Mouse (Mus musculus): ENCODE data around the gene Vps51. TPM values are rescaled to one million over a fixed set of nuclear protein-coding genes. Genes with fewer than 3 reads are reported as not detected.

Gene Vps51
- total and polyA plus RNA-seq, 2 experiments, result 16.0 to 36.3 TPM

DNA sequence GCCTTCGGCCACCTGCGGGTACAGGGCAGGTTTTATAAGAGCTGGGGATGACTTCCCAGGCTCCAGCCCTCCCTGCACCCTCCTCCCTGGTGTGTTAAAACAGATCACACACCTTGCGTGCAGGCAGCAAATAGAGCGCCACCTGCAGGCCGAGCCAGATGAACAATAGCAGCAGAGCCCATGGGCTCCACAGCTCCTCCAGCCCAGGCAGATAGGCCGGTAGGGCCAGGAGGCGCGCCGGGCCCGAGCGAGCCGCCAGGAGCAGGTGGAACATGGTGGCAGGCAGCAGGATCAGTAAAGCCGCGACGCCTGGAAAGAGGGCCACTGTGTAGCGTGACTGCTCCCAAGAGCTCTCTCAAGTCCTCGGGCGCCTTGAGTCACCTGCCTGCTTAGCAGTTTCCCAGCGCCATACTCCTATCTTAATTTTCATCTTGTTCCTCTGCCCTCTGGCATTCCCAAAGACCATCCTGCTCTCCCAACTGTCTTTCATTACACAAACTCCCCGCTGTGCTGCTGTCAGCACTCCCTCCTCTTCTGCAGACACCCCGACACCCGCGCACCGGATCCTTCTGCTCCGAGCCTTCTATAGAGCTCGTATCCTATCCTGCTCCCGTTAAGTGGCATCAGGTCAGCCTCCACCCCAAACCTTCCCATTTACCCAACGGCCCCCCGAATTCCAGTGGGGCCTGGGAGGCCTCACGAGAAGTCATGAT is 9.9 kb downstream of the Vps51 start:
- peaks cover 5% of the 10 kb centered on the region; the same call in 1 of the 2 replicates for H3K79me2 ChIP-seq (ENCODE audit: control insufficient read depth, insufficient read depth, low read length)
- DNase-seq (ENCODE audit: extremely low read depth, low read depth, low spot score), result peak; percentile 70

DNA sequence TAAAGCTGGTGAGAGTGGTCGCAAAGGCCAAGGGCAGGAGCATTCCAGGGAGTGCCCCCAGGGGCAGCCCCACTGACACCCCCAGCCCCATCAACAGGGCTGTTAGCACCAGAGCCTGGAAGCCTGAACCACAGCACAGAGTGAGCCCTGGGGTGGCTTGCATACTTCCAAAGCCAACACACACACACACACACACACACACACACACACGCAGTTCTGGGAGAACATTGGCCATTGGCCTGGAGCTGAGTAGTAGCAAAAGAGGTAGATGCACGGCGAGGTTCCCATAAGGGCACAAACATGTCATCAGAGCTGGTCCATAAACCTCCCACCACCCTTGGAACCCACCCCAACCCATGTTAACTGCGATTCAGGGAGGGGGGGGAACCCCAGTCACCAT is 10.5 kb downstream of the Vps51 start:
- Histone ChIP-seq H3K9ac (ENCODE audit: low read depth, low read length) (peak overlapping the region; percentile 31), H3K4me3 (ENCODE audit: insufficient read depth, low read depth, low read length) (peak overlapping the region; percentile 74; the same call in 1 of the 2 replicates), H3K36me3 (ENCODE audit: control insufficient read depth, insufficient read depth, low read length) (no peaks in the 10 kb centered on the region; the same call in 1 of the 2 replicates), H3K27ac (replicated peaks; ENCODE audit: insufficient read depth, low read depth, low read length) (peak overlapping the region; percentile 23; the same call in 1 of the 2 replicates), H3K79me2 (ENCODE audit: control insufficient read depth, insufficient read depth, low read length) (peaks cover 5% of the 10 kb centered on the region; the same call in 1 of the 2 replicates), H3K27me3 (ENCODE audit: control insufficient read depth, insufficient read depth, low read length) (no peaks in the 10 kb centered on the region), H3K4me1 (ENCODE audit: control insufficient read depth, insufficient read depth, low read length) (peaks cover 24% of the 10 kb centered on the region)
- TF ChIP-seq POLR2A (IDR thresholded peaks at IDR 0.05; ENCODE audit: extremely low read depth, insufficient read depth, low read length) (no peak), CTCF (IDR thresholded peaks at IDR 0.05; ENCODE audit: low read depth, low read length) (no peak)
- 21% methylated on average over 5 of the region's 5 CpGs for WGBS
- DNase-seq (ENCODE audit: extremely low read depth, low read depth, low spot score), result no peak

More for the DNA sequence above, 9.9 kb downstream of the Vps51 start:
- no peaks in the 10 kb centered on the region; the same call in 1 of the 2 replicates for H3K36me3 ChIP-seq (ENCODE audit: control insufficient read depth, insufficient read depth, low read length)
- peak overlapping the region; percentile 71 for H3K27ac ChIP-seq (replicated peaks; ENCODE audit: insufficient read depth, low read depth, low read length)
- TF ChIP-seq CTCF (IDR thresholded peaks at IDR 0.05; ENCODE audit: low read depth, low read length) (peak; percentile 93), POLR2A (IDR thresholded peaks at IDR 0.05; ENCODE audit: extremely low read depth, insufficient read depth, low read length) (no peak)
- WGBS, result under 1% methylated on average over 30 of the region's 30 CpGs
- no peaks in the 10 kb centered on the region for H3K27me3 ChIP-seq (ENCODE audit: control insufficient read depth, insufficient read depth, low read length)
- H3K4me3 ChIP-seq (ENCODE audit: insufficient read depth, low read depth, low read length), result peak overlapping the region; percentile 74
- H3K9ac ChIP-seq (ENCODE audit: low read depth, low read length), result peak overlapping the region; percentile 85
- H3K4me1 ChIP-seq (ENCODE audit: control insufficient read depth, insufficient read depth, low read length), result peaks cover 23% of the 10 kb centered on the region

DNA sequence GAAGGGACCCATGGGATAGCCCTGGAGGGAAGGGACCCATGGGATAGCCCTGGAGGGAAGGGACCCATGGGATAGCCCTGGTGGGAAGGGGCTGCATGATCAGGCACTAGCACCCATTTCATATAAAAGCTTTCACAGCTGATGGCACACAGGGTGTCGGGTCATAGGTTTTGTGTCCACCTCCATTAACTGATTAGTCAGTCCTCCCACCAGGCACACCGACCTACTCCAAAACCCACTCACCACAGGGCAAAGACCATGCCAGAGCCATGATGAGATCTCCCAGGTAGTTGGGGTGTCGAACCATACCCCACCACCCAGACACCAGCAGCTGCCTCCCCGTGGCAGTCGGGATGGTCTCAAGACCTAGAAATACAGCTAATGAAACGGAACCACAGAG is 13.9 kb downstream of the Vps51 start:
- H3K27me3 ChIP-seq (ENCODE audit: control insufficient read depth, insufficient read depth, low read length), result no peaks in the 10 kb centered on the region
- no peak for TF ChIP-seq POLR2A (IDR thresholded peaks at IDR 0.05; ENCODE audit: extremely low read depth, insufficient read depth, low read length)
- no peak for TF ChIP-seq CTCF (IDR thresholded peaks at IDR 0.05; ENCODE audit: low read depth, low read length)
- peak overlapping the region; percentile 3; the same call in 1 of the 2 replicates for H3K9ac ChIP-seq (ENCODE audit: low read depth, low read length)
- WGBS, result 86% methylated on average over 6 of the region's 6 CpGs
- H3K36me3 ChIP-seq (ENCODE audit: control insufficient read depth, insufficient read depth, low read length), result peaks cover 2% of the 10 kb centered on the region; the same call in 1 of the 2 replicates
- H3K27ac ChIP-seq (replicated peaks; ENCODE audit: insufficient read depth, low read depth, low read length), result 0 out of 2 replicates have a peak overlapping the region, but pooled peaks have one; percentile 77
- no peak overlapping the region for H3K4me3 ChIP-seq (ENCODE audit: insufficient read depth, low read depth, low read length)
- peaks cover 30% of the 10 kb centered on the region for H3K4me1 ChIP-seq (ENCODE audit: control insufficient read depth, insufficient read depth, low read length)
- peaks cover 5% of the 10 kb centered on the region; the same call in 1 of the 2 replicates for H3K79me2 ChIP-seq (ENCODE audit: control insufficient read depth, insufficient read depth, low read length)
- DNase-seq (ENCODE audit: extremely low read depth, low read depth, low spot score), result no peak

DNA sequence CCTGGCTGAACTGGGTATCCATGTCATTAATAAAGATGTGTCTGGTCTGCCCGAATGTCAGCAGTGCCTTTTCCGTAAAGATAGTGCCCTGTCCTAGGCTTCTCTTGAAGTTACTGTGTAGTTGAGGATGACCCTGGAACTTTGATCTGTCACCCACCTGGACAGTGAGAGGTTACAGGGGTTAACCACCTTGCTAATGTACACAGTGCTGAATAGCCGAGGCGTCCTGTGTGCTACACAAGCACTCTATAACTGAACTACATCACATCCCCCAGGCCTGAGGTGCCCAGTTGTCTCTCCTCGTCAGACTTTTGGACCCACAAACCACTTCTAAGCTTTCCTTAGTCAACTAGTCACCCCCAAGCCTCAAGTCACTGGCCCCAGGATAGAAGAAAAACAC is 14.6 kb downstream of the Vps51 start:
- 12% methylated on average over 5 of the region's 5 CpGs for WGBS
- peak overlapping the region; percentile 77 for H3K27ac ChIP-seq (replicated peaks; ENCODE audit: insufficient read depth, low read depth, low read length)
- peaks cover 28% of the 10 kb centered on the region for H3K4me1 ChIP-seq (ENCODE audit: control insufficient read depth, insufficient read depth, low read length)
- H3K79me2 ChIP-seq (ENCODE audit: control insufficient read depth, insufficient read depth, low read length), result peaks cover 5% of the 10 kb centered on the region; the same call in 1 of the 2 replicates
- peaks cover 2% of the 10 kb centered on the region; the same call in 1 of the 2 replicates for H3K36me3 ChIP-seq (ENCODE audit: control insufficient read depth, insufficient read depth, low read length)
- peak overlapping the region; percentile 78 for H3K4me3 ChIP-seq (ENCODE audit: insufficient read depth, low read depth, low read length)
- peak overlapping the region; percentile 86 for H3K9ac ChIP-seq (ENCODE audit: low read depth, low read length)
- no peaks in the 10 kb centered on the region for H3K27me3 ChIP-seq (ENCODE audit: control insufficient read depth, insufficient read depth, low read length)
- no peak for TF ChIP-seq POLR2A (IDR thresholded peaks at IDR 0.05; ENCODE audit: extremely low read depth, insufficient read depth, low read length)
- TF ChIP-seq CTCF (IDR thresholded peaks at IDR 0.05; ENCODE audit: low read depth, low read length), result no peak
- peak; percentile 71 for DNase-seq (ENCODE audit: extremely low read depth, low read depth, low spot score)

DNA sequence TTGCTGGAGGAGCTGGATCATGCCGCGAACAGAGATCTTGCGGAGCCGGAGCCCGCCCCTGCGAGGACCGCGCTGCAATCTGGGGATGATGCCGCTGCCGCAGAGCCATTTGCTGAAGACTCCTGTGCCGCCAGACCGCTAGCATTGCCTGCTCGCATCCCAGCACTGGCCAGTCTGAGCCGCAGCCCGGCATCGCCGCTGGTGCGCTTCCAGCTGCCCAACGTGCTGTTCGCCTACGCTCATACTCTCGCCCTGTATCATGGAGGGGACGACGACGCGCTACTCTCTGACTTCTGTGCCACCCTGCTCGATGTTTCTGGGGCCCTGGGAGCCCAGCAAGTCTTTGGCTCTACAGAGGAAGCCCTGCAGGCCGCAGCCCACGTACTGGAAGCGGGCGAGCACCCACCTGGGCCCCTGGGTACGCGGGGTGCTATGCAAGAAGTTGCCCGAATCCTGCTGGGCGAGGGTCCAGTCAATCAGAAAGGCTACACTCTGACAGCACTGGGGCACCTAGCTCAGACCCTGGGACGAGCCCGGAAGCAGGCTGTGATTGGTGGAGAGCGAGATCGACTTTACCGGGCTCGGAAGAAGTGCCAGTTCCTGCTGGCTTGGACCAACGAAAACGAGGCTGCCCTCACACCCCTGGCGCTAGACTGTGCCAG is 15.3 kb downstream of the Vps51 start:
- Histone ChIP-seq H3K36me3 (ENCODE audit: control insufficient read depth, insufficient read depth, low read length) (peaks cover 2% of the 10 kb centered on the region; the same call in 1 of the 2 replicates), H3K79me2 (ENCODE audit: control insufficient read depth, insufficient read depth, low read length) (peaks cover 5% of the 10 kb centered on the region; the same call in 1 of the 2 replicates), H3K9ac (ENCODE audit: low read depth, low read length) (peak overlapping the region; percentile 86), H3K4me3 (ENCODE audit: insufficient read depth, low read depth, low read length) (peak overlapping the region; percentile 78), H3K4me1 (ENCODE audit: control insufficient read depth, insufficient read depth, low read length) (peaks cover 28% of the 10 kb centered on the region), H3K27ac (replicated peaks; ENCODE audit: insufficient read depth, low read depth, low read length) (peak overlapping the region; percentile 77), H3K27me3 (ENCODE audit: control insufficient read depth, insufficient read depth, low read length) (no peaks in the 10 kb centered on the region)
- TF ChIP-seq POLR2A (IDR thresholded peaks at IDR 0.05; ENCODE audit: extremely low read depth, insufficient read depth, low read length) (peak; percentile 52; the same call in 1 of the 2 replicates), CTCF (IDR thresholded peaks at IDR 0.05; ENCODE audit: low read depth, low read length) (no peak)
- WGBS, result under 1% methylated on average over 44 of the region's 44 CpGs
- DNase-seq (ENCODE audit: extremely low read depth, low read depth, low spot score), result peak; percentile 72

All from liver, adult 2 months (tissue).